Mouse (Mus musculus) adipocyte (in vitro differentiated cells): Measurements from ENCODE around the gene Mt4.
"Not testable (repeated sequence)": the region's sequence is repeated elsewhere in the genome, so short reads cannot be mapped to it uniquely, and the experiment has no call there.

Experiments used
- DNase-seq: peaks from one replicate; pipeline ENCODE4 v3.0.0-alpha.2; 2016; ENCODE audit warnings: low spot score

Gene Mt4

GRCm38 (mm10) chr8:94136933-94137332, at the start of gene Mt4:
TSS of gene Mt4 (plus strand) at chr8:94137197.
- no peak for DNase-seq

DNA sequence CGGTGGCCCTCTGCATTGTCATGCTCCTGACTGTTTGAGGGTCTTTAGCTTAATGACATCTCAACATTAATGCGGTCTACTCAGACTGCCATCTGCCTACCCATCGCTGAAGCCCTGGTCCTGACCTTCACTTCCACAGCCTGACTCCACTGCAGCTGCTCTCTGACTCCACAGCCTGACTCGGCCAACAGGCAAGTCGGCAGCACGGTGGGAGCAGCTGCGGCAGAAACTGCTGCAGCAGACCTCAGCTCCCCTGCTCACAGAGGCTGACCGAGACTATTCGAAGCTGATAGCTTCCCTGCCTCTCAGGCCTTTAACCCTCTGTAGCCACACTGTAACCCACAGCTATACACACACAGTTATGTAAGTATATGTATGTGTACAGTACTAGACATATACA, 49.0 kb upstream of the Mt4 start:
- no peak for DNase-seq

DNA sequence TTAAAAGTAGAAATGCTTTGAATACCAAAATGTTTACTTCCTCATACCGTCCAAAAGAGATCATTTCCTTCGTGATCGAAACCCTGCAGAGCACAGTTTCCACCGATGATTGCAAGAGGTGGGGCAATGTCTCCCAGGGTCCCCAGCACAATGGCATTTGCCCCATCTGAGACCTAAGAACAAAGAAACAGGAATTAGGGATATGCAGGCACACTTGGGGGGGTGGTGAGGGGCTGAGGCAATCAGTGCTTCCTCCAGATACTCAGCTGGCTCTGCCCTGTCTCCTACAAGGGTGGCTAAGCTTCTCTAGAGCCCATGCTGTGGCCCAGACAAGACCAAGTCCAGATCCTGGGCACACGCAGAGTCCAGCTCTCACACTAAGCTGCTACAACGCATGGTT, 47.3 kb upstream of the Mt4 start:
- DNase-seq: no peak

DNA sequence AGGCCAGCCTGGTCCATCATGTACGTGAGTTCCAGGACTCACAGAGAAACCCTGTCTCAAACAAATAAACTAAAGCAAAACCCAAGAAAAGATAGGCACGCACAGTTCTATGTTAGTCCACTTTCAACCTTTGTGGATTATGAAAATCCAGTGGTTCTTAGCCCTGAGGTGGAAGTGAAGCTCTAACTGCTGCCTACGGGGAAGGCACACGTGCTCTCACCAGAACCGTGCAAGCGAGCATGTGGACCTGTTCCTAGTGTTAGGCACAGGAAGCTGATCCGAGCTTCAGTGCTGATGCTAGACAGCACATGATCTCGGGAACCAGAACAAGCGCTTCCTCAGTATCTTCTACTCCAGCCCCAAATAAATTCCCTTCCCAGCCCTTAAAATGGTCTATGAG, 44.1 kb upstream of the Mt4 start:
- no peak for DNase-seq

GRCm38 (mm10) chr8:94094281-94094680, 42.7 kb upstream of the Mt4 start:
- no peak for DNase-seq

GRCm38 (mm10) chr8:94098081-94098974, 38.7 kb upstream of the Mt4 start, which contains the start of gene Bbs2:
TSS of gene Bbs2 (minus strand) at chr8:94098928.
- DNase-seq: peak; percentile 99

DNA sequence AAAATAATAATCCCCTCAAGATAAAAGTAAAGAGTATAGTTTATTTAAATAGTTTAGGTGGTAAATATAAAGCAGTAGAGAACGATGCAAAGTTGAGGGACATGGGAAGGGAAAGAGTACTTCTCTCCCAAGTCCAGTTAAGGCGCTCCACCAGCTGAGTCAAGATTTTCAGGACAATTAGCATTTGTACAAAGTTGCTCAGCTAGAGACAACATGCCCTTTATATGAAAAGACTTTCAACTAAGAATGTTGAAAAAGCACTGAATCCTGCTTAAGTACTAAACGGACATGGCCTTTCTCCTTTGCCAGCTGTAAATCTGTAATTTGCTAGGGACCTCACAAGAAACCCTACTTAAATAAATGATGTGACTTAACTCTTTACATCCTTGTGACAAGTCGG, 38.0 kb upstream of the Mt4 start:
- DNase-seq: peak; percentile 19

GRCm38 (mm10) chr8:94104146-94104545, 32.9 kb upstream of the Mt4 start:
- no peak for DNase-seq

DNA sequence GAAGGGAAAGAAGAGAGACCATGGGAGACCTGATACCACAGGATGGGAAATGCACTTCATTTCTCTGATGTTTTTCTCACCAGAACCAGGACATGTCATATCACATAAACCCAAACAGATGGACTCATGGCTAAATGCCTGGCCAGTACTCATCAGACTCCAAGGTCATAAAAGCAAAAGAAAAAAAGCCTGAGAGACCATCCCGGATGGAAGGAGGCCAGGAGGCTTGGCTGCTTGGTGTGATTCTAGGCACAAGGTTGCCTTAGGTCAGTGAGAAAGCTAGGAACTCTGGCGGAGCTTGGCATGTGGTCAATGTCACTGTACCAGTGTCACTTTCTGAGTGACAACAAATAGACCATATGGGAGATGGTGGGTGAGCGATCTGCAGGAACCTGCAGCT, 29.1 kb upstream of the Mt4 start:
- DNase-seq: peak; percentile 54

GRCm38 (mm10) chr8:94109396-94109795, 27.6 kb upstream of the Mt4 start:
- DNase-seq: no peak

DNA sequence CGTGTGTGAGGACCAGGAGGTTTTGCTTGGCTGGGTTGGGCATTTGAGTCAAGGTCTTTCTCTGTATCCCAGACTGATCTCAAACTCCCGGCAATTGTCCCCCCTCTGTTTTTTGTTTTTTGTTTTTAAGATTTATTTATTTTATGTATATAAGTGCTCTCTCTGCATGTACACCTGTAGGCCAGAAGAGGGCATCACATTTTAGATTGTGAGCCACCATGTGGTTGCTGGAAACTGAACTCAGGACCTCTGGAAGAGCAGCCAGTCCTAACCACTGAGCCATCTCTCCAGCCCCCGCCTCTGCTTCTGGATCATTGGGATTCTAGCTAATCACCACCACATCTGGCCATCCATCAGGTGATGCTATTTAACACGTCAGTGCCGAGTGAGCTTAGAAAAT, 27.2 kb upstream of the Mt4 start:
- no peak for DNase-seq

- no peak for DNase-seq
These were observed 26.3 kb upstream of the Mt4 start for GRCm38 (mm10) chr8:94110526-94111177.

DNA sequence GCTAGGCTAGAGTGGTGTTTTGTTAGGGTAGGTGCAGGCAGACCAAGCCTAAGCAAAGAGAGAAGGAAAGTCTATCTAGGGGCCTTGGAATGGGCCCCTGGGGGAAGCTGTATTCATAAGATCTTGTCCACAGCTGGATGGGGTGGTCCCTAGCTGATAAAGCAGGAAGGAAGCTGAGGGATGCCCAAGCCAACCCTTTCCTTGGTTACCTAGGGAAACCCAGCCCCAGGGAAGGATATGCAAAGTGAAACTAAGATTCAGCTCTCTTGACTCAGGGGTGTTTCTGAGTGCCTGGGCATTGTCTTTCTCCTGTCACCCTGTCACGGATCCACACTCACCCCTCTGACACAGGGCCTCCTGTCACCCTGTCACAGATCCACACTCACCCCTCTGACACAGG, 23.6 kb upstream of the Mt4 start:
- DNase-seq: no peak

DNA sequence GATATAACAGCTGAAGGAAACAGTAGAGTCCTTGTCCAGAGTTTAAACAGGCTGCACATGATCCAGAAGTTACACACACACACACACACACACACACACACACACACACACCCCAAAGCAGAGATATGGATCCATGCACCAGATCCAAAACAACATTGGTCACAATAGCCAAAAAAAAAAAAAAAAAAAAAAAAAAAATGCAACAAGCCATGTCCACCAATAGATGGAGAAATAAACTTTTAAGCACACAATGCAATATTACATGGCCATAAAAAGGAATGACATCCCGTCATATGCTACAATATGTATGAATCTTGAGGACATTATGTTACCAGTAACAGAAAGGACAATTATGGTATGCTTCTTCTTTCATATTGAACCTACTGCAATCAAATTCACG, 23.0 kb upstream of the Mt4 start:
- no peak for DNase-seq

DNA sequence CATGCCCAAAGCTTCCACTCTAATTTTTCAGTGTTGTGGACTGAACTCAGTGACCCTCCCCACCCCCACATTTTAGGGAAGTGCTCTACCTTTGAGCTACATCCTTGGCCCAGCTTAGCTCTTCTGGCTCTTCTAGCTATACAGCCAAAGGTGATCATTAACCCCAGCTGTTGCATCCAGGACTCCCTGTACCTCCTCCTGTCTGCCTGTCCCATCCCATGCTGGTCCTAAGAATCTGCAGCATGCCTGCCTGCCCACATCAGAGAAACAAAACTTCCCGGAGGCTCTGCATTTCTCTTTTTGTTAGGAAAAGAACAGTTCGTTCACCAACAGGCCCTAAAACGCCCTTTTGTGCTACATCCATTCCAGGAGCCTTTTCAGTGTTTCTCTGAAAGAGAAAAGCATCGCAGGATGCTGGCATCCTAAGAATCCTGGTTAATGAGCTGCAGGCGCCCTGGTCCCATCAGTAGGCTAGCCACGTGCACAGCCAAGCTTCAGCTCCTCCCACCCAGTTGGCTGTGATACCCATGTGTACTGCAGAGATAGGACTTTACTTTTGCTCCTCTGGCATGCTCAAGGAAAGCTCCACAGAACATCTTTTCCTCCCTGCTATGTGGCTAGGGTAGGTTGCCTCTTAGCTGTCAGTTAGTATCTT, 18.1 kb upstream of the Mt4 start:
- no peak for DNase-seq

- DNase-seq: no peak
These were observed 15.4 kb upstream of the Mt4 start for GRCm38 (mm10) chr8:94121625-94122024.

GRCm38 (mm10) chr8:94122711-94123468, 14.1 kb upstream of the Mt4 start:
- DNase-seq: no peak

DNA sequence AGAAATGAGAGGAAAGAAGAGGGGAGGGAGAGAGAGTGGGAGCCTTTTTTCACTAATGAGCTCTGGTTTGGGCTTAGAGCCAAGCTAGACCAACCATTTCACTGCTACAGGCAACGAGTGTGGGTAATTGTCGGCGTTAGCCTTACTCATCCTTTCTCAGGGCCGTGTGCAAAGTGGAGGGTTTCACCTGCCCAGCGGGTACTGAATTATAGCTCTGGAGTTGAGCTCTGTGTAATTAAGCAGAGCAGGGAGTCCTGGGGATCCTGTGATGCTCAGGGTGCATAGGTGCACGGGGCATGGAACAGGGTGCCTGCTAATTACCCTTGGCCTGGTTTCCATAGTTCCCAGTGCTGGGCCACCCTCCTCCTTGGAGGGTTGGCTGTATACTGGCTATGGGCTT, 9.3 kb upstream of the Mt4 start:
- no peak for DNase-seq

GRCm38 (mm10) chr8:94129133-94129789, 7.7 kb upstream of the Mt4 start:
- no peak for DNase-seq

GRCm38 (mm10) chr8:94130126-94130525, 6.9 kb upstream of the Mt4 start:
- no peak for DNase-seq

DNA sequence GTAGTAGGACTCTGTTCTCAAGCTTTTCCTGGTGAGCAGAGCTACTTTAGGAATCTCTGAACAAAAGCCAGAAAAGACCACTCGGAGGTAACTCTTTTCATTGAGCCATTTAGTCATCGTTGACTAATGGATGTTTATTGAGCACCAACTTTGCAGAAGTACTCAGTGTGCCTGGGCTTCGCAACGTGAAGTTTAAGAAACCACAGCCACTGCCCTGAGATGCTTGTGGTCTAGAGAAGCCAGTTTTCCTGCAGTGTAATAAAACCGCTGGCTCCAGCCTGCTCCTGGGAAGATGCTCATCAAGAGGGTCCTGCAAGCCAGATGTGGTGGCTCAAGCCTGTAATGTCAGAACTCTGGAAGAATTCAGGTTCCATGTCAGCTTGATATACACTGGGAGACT, 4.9 kb upstream of the Mt4 start:
- DNase-seq: no peak

DNA sequence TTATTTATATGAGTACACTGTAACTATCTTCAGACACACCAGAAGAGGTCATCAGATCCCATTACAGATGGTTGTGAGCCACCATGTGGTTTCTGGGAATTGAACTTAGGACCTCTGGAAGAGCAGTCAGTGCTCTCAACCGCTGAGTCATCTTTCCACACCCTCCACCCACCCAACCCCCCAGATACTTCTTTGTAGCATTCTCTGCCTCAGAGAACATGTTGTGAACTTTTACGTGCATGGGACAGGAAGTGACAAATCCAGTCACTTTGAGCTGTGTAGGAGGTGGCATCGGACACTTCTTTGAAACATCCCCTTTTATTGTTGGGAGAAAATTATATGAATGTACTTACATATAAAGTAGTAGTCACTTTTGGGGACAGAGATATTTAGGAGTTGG, 2.4 kb upstream of the Mt4 start:
- not testable (repeated sequence) for DNase-seq
